Mouse (Mus musculus): ENCODE measurements around the gene Mrm3.

DNA sequence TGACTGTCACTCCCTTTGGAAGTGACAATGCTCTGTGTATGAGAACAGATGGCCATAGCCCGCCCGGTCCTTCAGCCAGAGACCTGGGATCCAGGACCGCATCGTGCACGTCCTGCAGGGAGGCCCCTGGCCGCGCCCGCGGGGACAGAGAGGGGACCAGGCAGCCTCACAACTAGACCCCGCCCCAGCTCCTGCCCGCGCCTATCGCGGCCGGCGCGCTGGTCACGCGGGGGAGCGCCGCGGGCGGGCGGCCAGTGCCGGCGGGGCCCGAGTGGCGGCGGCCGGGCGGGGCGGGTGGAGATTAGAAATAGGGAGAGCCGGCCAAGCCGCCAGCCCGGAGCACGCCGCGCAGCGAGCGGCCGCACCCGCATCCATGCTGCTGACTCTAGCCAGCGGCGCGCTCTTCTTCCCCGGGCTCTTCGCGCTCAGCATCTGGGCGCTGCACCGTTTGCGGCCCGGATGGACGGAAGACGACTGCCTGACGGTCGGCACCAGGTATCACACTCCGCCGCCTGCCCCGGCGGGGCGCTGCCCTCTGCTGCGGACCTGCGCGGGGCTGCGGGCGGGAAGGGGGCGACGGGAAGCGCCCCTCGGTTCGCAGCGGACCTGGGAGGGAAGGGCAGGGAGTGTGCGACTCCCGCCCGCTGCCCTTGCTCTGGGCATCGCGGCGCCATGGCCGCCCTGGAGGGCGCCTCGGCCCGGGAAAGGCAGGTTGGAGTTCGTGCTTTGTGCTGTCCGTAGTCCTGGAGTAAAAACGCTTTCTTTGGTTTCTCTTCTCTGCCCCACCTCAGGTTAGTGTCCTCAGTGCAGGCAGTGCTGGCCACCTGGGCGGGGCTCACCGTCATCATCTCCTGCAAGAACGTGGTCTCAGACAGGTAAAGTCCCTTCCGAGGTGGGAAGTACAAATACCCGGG is 41.5 kb upstream of the Mrm3 start:
- TF ChIP-seq POLR2AphosphoS2 (IDR thresholded peaks at IDR 0.05; ENCODE audit: insufficient read length, low read depth) (peak; percentile 80), POLR2A (IDR thresholded peaks at IDR 0.05; ENCODE audit: insufficient read length, low read depth) (peak; percentile 90), TCF12 (IDR thresholded peaks at IDR 0.05; ENCODE audit: insufficient read depth, poor library complexity, severe bottlenecking) (no peak), CEBPB (IDR thresholded peaks at IDR 0.05; ENCODE audit: insufficient read depth, poor library complexity, severe bottlenecking) (no peak), MAX (IDR thresholded peaks at IDR 0.05; ENCODE audit: low read depth) (no peak), E2F4 (IDR thresholded peaks at IDR 0.05; ENCODE audit: insufficient read depth) (no peak), SRF (IDR thresholded peaks at IDR 0.05; ENCODE audit: control insufficient read depth, insufficient read length, low read depth) (no peak), TCF3 (IDR thresholded peaks at IDR 0.05; ENCODE audit: insufficient read length, low read depth) (no peak)
